Mouse (Mus musculus): Measurements from ENCODE around the gene Ttc4.

Gene Ttc4

DNA sequence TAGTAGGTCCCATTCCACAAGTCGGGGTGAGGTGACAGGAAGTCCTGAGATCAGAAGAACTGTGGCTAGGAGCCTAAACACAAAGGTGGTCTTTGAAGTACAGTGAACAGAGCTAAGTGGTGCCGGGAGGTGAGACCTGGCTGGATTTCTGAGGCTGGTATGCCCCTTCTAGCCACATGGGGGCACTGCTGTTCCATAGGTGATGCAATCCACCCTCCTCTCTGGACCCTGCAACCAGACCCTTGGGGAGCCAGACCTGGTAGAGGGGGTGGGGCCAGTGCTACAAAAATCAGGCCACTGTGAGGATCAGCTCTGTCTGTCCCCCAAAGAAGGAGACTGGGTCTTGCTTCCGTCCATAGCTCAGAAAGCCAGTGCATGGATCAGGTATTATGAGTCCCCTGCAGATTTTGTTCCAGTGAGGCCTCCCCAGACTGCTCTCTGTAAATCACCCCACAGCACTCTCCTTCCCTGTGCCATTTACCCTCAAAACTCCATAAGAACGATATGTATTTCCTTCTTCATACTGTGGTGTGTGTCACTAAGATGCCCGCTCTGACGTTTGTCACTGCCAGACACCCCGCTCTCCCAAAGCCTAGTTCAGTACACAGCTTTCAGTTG, 64.5 kb downstream of the Ttc4 start:
- DNase-seq (ENCODE audit: low spot score): peak; percentile 61

DNA sequence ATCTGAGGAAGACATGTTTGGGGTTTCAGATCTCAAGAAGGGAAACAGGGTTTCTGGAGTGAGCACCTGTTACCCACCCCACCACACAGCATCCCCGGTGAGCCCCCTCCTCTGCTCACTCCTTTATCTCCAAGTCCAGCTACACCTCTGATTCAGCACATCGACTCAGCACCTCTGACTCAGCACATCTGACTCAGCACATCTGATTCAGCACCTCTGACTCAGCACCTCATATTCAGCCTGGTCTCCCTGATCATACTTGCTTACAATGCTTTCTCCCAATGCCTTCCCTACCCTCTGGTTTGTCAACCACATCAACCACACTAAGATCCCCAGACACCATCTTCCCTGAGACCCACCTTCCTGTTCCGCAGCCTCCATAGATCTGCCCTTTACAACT, 65.2 kb downstream of the Ttc4 start:
- no peak for DNase-seq (ENCODE audit: low spot score)

DNA sequence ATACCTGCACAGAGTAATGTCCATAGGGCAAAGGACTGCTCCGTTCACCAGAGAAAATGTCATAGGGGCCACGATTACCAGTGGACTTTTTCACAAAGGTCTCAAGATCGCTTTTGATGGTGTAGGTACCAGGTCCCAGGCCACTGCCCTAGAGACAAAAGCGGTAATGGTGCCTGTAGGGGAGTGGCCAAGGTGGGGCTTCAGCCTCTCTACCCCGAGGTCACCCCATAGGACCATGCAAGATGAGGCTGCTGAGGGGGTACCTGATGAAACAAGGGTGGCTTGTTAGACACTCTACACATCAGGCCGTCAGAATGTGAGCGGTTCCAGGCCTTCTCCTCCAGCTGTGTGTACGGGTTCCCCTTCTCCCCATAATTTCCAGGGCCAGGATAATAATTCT, 65.6 kb downstream of the Ttc4 start:
- no peak for DNase-seq (ENCODE audit: low spot score)

Measured in ovary, postnatal 36 days (tissue).